Mouse (Mus musculus): ENCODE measurements around the gene Egfr. TPM values are rescaled to one million over a fixed set of nuclear protein-coding genes. Genes with fewer than 3 reads are reported as not detected.

Gene Egfr
- polyA plus RNA-seq, 1 experiment from 2014 or later = 2.1 TPM

- H3K9me3 ChIP-seq (replicated peaks; ENCODE audit: control insufficient read depth, low read length) = no peaks in the 10 kb centered on the region
- DNase-seq (ENCODE audit: low spot score) (no peak), ATAC-seq (no peak)
- no peaks in the 10 kb centered on the region for H3K36me3 ChIP-seq (ENCODE audit: control insufficient read depth, insufficient read depth, low read length)
- H3K4me2 ChIP-seq (ENCODE audit: low read length) = no peak overlapping the region
- H3K4me3 ChIP-seq (ENCODE audit: low read depth, low read length) = no peak overlapping the region
- no peak overlapping the region for H3K27ac ChIP-seq (ENCODE audit: low read depth, low read length)
- H3K9ac ChIP-seq (ENCODE audit: low read length) = no peak overlapping the region
- no peaks in the 10 kb centered on the region for H3K4me1 ChIP-seq (ENCODE audit: control insufficient read depth, insufficient read depth, low read length)
- WGBS = 68% methylated on average over 3 of the region's 3 CpGs
- no peaks in the 10 kb centered on the region for H3K27me3 ChIP-seq (replicated peaks; ENCODE audit: control insufficient read depth, insufficient read depth, low read length)
Observed at GRCm38 (mm10) chr11:16914756-16915155, 162.8 kb downstream of the Egfr start.

GRCm38 (mm10) chr11:16915850-16916249 lies 163.8 kb downstream of the Egfr start:
- WGBS = 47% methylated on average over 5 of the region's 5 CpGs
- DNase-seq (ENCODE audit: low spot score) = no peak
- Histone ChIP-seq H3K9ac (ENCODE audit: low read length) (no peak overlapping the region), H3K27me3 (replicated peaks; ENCODE audit: control insufficient read depth, insufficient read depth, low read length) (no peaks in the 10 kb centered on the region), H3K4me1 (ENCODE audit: control insufficient read depth, insufficient read depth, low read length) (no peaks in the 10 kb centered on the region), H3K36me3 (ENCODE audit: control insufficient read depth, insufficient read depth, low read length) (no peaks in the 10 kb centered on the region), H3K9me3 (replicated peaks; ENCODE audit: control insufficient read depth, low read length) (no peaks in the 10 kb centered on the region), H3K4me3 (ENCODE audit: low read depth, low read length) (no peak overlapping the region), H3K27ac (ENCODE audit: low read depth, low read length) (no peak overlapping the region), H3K4me2 (ENCODE audit: low read length) (no peak overlapping the region)
- no peak for ATAC-seq

GRCm38 (mm10) chr11:16917512-16917911 lies 165.5 kb downstream of the Egfr start:
- ATAC-seq (no peak), DNase-seq (ENCODE audit: low spot score) (no peak)
- H3K4me2 ChIP-seq (ENCODE audit: low read length) = no peak overlapping the region
- H3K9me3 ChIP-seq (replicated peaks; ENCODE audit: control insufficient read depth, low read length) = no peaks in the 10 kb centered on the region
- H3K4me3 ChIP-seq (ENCODE audit: low read depth, low read length) = no peak overlapping the region
- H3K27ac ChIP-seq (ENCODE audit: low read depth, low read length) = no peak overlapping the region
- no peaks in the 10 kb centered on the region for H3K27me3 ChIP-seq (replicated peaks; ENCODE audit: control insufficient read depth, insufficient read depth, low read length)
- WGBS = 99% methylated on average over 2 of the region's 2 CpGs
- no peaks in the 10 kb centered on the region for H3K36me3 ChIP-seq (ENCODE audit: control insufficient read depth, insufficient read depth, low read length)
- H3K4me1 ChIP-seq (ENCODE audit: control insufficient read depth, insufficient read depth, low read length) = no peaks in the 10 kb centered on the region
- H3K9ac ChIP-seq (ENCODE audit: low read length) = no peak overlapping the region

- no peak overlapping the region for H3K4me2 ChIP-seq (ENCODE audit: low read length)
Observed at GRCm38 (mm10) chr11:16932159-16932558, 180.2 kb downstream of the Egfr start.

GRCm38 (mm10) chr11:16935577-16936236 lies 183.7 kb downstream of the Egfr start:
- Histone ChIP-seq H3K9ac (ENCODE audit: low read length) (no peak overlapping the region), H3K4me3 (ENCODE audit: low read depth, low read length) (no peak overlapping the region), H3K27ac (ENCODE audit: low read depth, low read length) (no peak overlapping the region), H3K36me3 (ENCODE audit: control insufficient read depth, insufficient read depth, low read length) (no peaks in the 10 kb centered on the region), H3K4me2 (ENCODE audit: low read length) (no peak overlapping the region), H3K4me1 (ENCODE audit: control insufficient read depth, insufficient read depth, low read length) (no peaks in the 10 kb centered on the region), H3K9me3 (replicated peaks; ENCODE audit: control insufficient read depth, low read length) (no peaks in the 10 kb centered on the region), H3K27me3 (replicated peaks; ENCODE audit: control insufficient read depth, insufficient read depth, low read length) (no peaks in the 10 kb centered on the region)
- DNase-seq (ENCODE audit: low spot score) (no peak), ATAC-seq (no peak)
- WGBS = 77% methylated on average over 6 of the region's 6 CpGs

More at GRCm38 (mm10) chr11:16932159-16932558, 180.2 kb downstream of the Egfr start:
- ATAC-seq = no peak
- no peaks in the 10 kb centered on the region for H3K36me3 ChIP-seq (ENCODE audit: control insufficient read depth, insufficient read depth, low read length)
- no peak overlapping the region for H3K9ac ChIP-seq (ENCODE audit: low read length)
- H3K27ac ChIP-seq (ENCODE audit: low read depth, low read length) = no peak overlapping the region
- no peaks in the 10 kb centered on the region for H3K27me3 ChIP-seq (replicated peaks; ENCODE audit: control insufficient read depth, insufficient read depth, low read length)
- no peaks in the 10 kb centered on the region for H3K4me1 ChIP-seq (ENCODE audit: control insufficient read depth, insufficient read depth, low read length)
- no peak for DNase-seq (ENCODE audit: low spot score)
- no peaks in the 10 kb centered on the region for H3K9me3 ChIP-seq (replicated peaks; ENCODE audit: control insufficient read depth, low read length)
- H3K4me3 ChIP-seq (ENCODE audit: low read depth, low read length) = no peak overlapping the region
- 88% methylated on average over 3 of the region's 3 CpGs for WGBS

GRCm38 (mm10) chr11:16941103-16941793 lies 189.2 kb downstream of the Egfr start:
- Histone ChIP-seq H3K9ac (ENCODE audit: low read length) (no peak overlapping the region), H3K27ac (ENCODE audit: low read depth, low read length) (peak overlapping the region; percentile 0; the same call in 1 of the 2 replicates), H3K9me3 (replicated peaks; ENCODE audit: control insufficient read depth, low read length) (no peaks in the 10 kb centered on the region), H3K4me2 (ENCODE audit: low read length) (no peak overlapping the region), H3K36me3 (ENCODE audit: control insufficient read depth, insufficient read depth, low read length) (no peaks in the 10 kb centered on the region), H3K4me3 (ENCODE audit: low read depth, low read length) (no peak overlapping the region), H3K27me3 (replicated peaks; ENCODE audit: control insufficient read depth, insufficient read depth, low read length) (no peaks in the 10 kb centered on the region), H3K4me1 (ENCODE audit: control insufficient read depth, insufficient read depth, low read length) (no peaks in the 10 kb centered on the region)
- DNase-seq (ENCODE audit: low spot score) = peak; percentile 65
- 62% methylated on average over 4 of the region's 4 CpGs for WGBS
- ATAC-seq = peak; percentile 82

- ATAC-seq (peak; percentile 54; the same call in 1 of the 2 replicates), DNase-seq (ENCODE audit: low spot score) (peak; percentile 70)
- WGBS = 59% methylated on average over 4 of the region's 4 CpGs
- Histone ChIP-seq H3K9me3 (replicated peaks; ENCODE audit: control insufficient read depth, low read length) (no peaks in the 10 kb centered on the region), H3K4me2 (ENCODE audit: low read length) (no peak overlapping the region), H3K36me3 (ENCODE audit: control insufficient read depth, insufficient read depth, low read length) (no peaks in the 10 kb centered on the region), H3K4me3 (ENCODE audit: low read depth, low read length) (no peak overlapping the region), H3K27me3 (replicated peaks; ENCODE audit: control insufficient read depth, insufficient read depth, low read length) (no peaks in the 10 kb centered on the region), H3K27ac (ENCODE audit: low read depth, low read length) (no peak overlapping the region; the same call in 1 of the 2 replicates), H3K9ac (ENCODE audit: low read length) (no peak overlapping the region), H3K4me1 (ENCODE audit: control insufficient read depth, insufficient read depth, low read length) (no peaks in the 10 kb centered on the region)
Observed at GRCm38 (mm10) chr11:16941973-16942452, 190.0 kb downstream of the Egfr start.

GRCm38 (mm10) chr11:16943016-16943415 lies 191.0 kb downstream of the Egfr start:
- no peaks in the 10 kb centered on the region for H3K4me1 ChIP-seq (ENCODE audit: control insufficient read depth, insufficient read depth, low read length)
- no peaks in the 10 kb centered on the region for H3K27me3 ChIP-seq (replicated peaks; ENCODE audit: control insufficient read depth, insufficient read depth, low read length)
- ATAC-seq (no peak), DNase-seq (ENCODE audit: low spot score) (no peak)
- no peak overlapping the region for H3K9ac ChIP-seq (ENCODE audit: low read length)
- WGBS = 89% methylated on average over 4 of the region's 4 CpGs
- no peaks in the 10 kb centered on the region for H3K36me3 ChIP-seq (ENCODE audit: control insufficient read depth, insufficient read depth, low read length)
- H3K27ac ChIP-seq (ENCODE audit: low read depth, low read length) = no peak overlapping the region
- no peaks in the 10 kb centered on the region for H3K9me3 ChIP-seq (replicated peaks; ENCODE audit: control insufficient read depth, low read length)
- no peak overlapping the region for H3K4me2 ChIP-seq (ENCODE audit: low read length)
- no peak overlapping the region for H3K4me3 ChIP-seq (ENCODE audit: low read depth, low read length)

GRCm38 (mm10) chr11:16948756-16949155 lies 196.8 kb downstream of the Egfr start:
- Histone ChIP-seq H3K4me2 (ENCODE audit: low read length) (no peak overlapping the region), H3K9ac (ENCODE audit: low read length) (no peak overlapping the region), H3K4me3 (ENCODE audit: low read depth, low read length) (no peak overlapping the region), H3K27me3 (replicated peaks; ENCODE audit: control insufficient read depth, insufficient read depth, low read length) (no peaks in the 10 kb centered on the region), H3K4me1 (ENCODE audit: control insufficient read depth, insufficient read depth, low read length) (no peaks in the 10 kb centered on the region), H3K9me3 (replicated peaks; ENCODE audit: control insufficient read depth, low read length) (no peaks in the 10 kb centered on the region), H3K27ac (ENCODE audit: low read depth, low read length) (no peak overlapping the region), H3K36me3 (ENCODE audit: control insufficient read depth, insufficient read depth, low read length) (no peaks in the 10 kb centered on the region)
- 35% methylated on average over 1 of the region's 1 CpGs for WGBS
- peak; percentile 47 for DNase-seq (ENCODE audit: low spot score)
- ATAC-seq = no peak

Data from forebrain, embryonic 14.5 days (tissue).